Mouse (Mus musculus): Measurements from ENCODE around the gene R3hdm2.

DNA sequence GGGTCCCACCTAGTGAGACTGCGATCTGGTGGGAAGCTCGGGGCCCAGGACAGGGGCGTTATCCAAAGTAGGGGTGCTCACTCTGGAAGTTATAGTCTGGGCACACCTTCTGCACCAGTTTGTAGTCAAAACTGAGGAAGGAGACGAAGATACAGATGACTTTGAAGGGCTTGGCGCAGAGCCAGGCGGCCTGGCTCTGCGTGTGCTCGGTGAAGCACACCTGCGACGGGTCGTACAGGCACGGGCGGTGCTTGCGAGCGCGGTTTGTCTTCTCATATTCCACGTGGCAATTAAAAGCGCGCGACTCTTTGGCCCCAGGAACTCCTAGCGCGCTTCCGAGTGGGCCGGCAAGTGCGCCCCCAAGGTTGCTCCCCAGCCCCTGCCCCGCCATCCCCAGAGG is 145.9 kb downstream of the R3hdm2 start:
- TF ChIP-seq POLR2A (IDR thresholded peaks at IDR 0.05; ENCODE audit: insufficient read depth, low read length) (no peak), EP300 (IDR thresholded peaks at IDR 0.05; ENCODE audit: insufficient read depth, low read depth, low read length) (no peak), CTCF (IDR thresholded peaks at IDR 0.05; ENCODE audit: low read depth, low read length) (no peak)
